Mouse (Mus musculus) layer of hippocampus, adult 11-12 months (tissue): ENCODE results near the gene Bcl11a.
A peak's percentile ranks its signal among the peaks of the same experiment; 100 is the strongest.

Experiments
- DNase-seq: peaks from one replicate; pipeline ENCODE4 v3.0.0; 2022; ENCODE audit warnings: low spot score

Gene Bcl11a

DNA sequence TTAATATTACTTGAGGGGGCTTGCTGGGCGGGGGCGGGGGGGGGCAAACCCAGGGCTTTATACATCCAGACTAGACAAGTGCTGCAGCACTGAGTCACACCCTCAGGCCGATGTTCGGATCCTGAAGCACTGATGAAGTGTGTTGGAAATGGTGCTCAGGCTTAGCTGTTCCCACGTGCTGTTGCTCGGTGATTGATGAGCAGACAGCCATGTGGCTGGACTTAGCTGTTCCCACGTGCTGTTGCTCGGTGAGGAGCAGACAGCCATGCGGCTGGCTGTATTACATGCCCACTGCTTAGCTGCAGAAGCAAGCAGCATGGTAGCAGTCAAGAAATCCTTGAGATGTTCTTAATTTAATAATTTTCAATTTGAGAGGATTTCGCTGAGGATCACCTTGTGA is 75.2 kb downstream of the Bcl11a start:
- DNase-seq: no peak

DNA sequence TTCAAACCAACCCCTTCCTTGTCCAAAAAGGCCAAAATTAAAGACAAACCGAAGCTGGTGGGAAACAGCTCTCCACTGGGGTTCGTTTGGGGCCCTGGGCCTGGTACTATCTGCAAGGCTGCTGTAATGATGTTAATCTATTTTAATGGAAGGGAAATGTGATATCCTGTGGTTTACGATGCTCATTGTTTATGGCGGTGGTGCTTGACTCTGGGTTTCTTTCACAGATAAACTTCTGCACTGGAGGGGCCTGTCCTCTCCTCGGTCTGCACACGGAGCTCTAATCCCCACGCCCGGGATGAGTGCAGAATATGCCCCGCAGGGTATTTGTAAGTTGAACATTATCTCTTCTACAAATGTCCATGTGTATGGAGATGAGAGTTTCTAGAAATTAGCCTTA is 80.2 kb downstream of the Bcl11a start:
- no peak for DNase-seq

DNA sequence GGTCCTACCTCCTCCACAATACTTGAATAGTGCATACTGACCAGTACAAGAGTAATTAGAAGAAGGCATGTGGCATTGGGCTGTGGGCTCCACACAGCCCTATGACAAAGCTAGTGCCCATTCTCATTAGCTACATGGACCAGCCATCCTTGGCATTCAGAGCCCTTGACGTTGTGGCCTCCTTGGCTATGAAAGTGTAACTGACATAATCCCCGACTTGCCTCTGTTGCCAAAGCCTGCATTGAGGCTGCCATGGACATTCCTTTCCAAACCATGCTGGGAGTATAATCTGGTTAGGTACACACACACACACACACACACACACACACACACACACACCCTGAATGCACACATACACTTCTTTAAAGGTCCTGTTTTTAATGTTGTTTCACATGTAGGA is 81.8 kb downstream of the Bcl11a start:
- no peak for DNase-seq

DNA sequence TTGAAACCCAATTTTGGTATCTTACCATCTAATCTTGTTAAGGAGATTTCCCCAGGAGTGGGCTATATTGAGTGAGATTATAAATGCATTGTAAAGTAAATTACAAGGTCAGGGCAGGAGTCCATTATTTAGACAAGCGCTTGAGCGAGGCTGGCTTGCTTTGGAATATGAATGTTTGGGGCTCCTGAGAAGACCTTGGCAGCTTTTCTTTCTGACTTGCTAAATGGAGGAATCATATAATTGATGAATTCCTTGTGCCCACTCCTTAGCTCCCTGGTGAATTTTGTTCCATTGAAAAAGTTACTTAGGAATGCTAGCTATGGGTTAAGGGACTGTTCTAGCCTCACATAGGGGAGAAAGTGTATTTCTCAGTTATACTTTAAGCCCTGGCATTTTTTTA is 83.6 kb downstream of the Bcl11a start:
- no peak for DNase-seq

DNA sequence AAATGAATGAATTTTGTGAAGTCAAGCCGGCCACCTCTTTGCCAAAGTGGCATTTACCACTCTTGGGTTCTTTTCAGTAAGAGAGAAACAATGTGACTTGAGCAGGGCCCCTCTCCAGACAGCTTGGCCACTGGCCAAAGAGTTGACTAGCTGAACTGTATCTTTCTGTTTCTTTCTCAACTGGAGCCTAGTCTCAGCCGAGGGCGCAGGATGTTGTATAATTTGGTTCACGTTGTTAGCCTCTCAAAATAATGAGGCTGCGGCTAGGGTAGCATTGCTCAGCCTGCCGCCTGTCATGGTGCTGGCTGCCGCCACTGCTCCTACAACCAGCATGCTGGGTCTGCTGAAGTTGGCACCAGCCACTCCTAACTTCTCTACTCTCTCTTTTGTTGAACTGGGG is 84.2 kb downstream of the Bcl11a start:
- DNase-seq: peak; percentile 63

DNA sequence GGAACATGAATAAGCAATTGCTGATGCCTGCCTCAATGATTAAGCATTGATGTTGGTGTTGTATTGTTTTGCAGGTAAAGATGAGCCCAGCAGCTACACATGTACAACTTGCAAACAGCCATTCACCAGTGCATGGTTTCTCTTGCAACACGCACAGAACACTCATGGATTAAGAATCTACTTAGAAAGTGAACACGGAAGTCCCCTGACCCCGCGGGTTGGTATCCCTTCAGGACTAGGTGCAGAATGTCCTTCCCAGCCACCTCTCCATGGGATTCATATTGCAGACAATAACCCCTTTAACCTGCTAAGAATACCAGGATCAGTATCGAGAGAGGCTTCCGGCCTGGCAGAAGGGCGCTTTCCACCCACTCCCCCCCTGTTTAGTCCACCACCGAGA is 85.2 kb downstream of the Bcl11a start:
- no peak for DNase-seq

DNA sequence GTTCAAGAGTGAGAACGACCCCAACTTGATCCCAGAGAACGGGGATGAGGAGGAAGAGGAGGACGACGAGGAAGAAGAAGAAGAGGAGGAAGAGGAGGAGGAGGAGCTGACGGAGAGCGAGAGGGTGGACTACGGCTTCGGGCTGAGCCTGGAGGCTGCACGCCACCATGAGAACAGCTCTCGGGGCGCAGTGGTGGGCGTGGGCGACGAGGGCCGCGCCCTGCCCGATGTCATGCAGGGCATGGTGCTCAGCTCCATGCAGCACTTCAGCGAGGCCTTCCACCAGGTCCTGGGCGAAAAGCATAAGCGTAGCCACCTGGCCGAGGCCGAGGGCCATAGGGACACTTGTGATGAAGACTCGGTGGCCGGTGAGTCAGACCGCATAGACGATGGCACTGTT is 86.2 kb downstream of the Bcl11a start:
- no peak for DNase-seq

DNA sequence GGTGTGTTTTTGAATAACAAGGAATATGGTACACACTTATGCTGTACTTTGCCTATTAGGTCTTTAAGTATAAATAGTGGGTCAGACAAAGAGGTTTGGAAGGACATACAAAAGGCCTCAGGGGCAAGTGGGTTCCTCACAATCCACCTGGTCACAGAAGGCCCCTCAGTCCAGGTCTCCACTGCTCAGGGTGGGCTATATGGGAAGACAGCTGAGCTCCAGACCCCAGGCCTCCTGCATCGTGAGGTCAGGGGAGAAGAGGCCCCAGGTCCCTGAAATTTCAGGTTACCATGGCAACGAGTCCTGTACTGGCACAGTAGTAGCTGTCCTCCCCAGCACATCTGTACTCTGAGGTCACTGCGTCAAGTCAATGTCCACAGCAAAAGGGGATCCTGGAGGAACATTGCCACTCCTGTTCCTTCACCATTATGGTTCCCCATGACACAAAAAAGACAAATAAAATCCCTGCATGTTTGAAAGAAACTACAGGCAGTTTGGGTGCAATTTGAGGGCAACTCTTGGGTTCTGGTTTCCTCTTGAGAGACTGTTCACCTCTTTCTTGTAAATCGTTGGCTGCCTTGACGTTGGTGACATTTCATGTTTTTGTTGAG is 93.9 kb downstream of the Bcl11a start:
- no peak for DNase-seq

DNA sequence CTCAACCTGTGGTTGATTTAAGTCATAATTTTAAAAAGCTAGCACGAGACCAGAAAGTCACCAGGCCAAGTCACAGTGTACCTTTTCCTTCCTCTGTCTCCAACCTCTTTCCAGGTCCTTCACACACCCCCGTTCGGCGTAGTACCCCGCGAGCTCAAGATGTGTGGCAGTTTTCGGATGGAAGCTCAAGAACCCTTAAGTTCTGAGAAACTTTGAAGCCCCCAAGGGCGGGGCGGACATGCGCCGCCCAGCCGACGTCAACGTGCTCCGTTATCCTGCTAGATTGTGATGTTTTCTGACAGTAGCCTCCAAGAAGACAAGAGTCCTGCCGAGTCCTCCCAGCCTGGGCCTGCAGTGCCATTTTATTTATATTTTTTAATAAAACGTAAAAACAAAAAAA is 94.7 kb downstream of the Bcl11a start:
- DNase-seq: no peak

DNA sequence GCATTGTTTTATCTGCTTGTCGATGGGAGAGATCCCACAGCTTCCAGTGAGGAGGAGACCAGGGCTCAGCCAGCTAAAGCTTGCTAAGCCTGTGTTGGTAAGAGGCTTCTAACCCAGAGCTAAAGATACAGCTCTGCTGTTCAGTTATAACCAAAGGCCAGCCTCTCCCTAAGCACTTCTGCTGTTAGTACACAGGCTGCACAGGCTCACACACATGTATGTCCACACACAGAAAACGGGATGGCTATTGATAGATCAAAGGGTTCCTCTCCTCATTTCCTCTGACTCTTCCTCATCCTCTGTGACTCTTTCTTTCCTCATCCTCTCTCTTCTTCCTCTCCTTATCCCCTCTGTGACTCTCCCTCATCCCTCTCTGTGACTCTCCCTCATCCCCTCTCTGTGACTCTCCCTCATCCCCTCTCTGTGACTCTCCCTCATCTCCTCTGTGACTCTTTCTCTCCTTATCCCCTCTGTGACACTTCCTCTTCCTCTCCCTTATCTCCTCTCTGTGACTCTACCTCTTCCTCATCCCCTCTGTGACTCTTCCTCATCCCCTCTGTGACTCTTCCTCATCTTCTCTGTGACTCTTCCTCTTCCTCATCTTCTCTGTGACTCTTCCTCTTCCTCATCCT is 96.4 kb downstream of the Bcl11a start:
- DNase-seq: no peak

DNA sequence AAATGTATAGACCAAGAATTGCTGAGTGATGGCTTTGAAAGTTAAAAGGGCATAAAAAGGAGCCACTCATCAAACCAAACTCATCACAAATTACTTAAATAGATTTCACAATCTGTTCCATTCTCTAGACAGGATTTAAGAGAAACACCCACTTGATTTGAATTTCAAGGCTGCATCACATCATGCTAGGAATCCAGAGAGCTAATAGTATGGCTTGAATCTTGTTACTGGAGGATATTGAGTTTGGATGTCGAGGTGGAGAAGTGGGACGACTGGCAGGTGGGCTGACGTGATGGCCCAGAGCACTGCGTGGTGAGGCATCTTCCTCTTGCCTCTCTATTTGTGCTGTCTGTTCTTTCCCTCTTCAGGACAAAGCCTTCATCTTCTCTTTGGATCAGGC is 99.6 kb downstream of the Bcl11a start:
- DNase-seq: no peak

DNA sequence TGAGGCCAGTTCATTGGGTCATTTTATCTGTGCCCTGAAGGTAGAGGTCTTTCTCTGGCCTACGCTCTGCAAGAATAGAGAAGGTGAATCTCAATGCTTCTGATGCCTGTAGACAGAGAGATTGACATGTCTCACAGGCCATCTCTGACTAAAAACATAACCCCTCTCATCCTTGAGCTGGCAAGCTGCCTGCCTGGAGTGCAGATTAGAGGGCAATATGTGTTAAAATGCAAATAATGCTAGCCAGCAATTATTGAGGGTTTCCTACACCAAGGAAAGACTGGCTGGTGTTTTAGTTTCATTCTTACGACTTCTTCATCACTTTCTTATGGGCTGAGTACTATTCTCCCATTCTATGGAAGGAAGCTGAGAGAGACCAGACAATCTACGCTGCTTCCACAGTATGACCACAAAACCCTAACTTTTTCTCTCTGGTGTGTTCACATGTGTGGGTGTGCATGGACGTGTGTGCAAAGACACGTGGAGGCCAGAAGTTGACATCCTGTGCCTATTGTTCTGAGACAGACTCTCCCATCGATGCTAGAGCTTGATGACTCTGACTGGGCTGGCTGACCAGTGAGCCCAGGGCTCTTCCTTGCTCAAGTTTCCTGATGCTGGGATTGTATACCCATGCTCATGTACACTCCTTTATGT is 101.1 kb downstream of the Bcl11a start:
- DNase-seq: no peak

DNA sequence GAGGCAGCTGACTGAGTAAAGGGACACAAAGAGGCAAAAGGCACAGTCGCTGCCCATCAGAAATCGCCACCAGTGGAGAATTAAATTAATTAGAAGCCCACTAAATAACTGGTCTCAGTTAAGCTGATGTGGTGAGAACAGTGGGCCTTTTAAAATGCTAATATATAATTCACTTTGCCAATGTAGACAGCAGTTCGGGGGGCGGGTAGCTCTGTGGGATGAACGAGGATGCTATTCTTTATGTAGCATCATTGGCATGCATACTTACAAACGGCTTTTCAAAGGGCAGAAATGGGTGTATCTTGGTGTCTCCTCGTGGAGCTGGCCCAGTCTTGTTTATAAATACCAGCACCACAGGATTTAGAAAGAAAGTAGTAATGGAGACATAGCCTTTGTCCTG is 102.2 kb downstream of the Bcl11a start:
- DNase-seq: peak; percentile 47

DNA sequence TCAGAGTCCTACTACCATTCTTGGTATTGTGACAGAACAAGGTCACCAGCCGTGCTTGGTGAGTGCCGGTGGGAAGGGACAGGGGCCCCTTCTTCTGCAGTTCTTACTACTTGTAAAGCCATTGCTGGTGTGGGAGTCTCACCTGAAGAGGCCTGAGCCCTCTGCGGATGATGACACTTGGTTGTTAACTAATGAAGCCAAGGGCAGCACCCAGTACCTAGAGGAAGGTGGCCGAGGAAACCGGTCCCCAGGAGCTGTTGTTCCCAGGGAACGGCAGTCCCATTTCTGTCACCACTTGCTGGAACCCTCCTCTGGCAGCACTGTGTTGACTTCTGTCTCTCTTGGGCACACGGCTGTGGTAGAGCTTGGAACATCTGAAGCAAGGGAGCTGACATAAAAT is 105.6 kb downstream of the Bcl11a start:
- no peak for DNase-seq

DNA sequence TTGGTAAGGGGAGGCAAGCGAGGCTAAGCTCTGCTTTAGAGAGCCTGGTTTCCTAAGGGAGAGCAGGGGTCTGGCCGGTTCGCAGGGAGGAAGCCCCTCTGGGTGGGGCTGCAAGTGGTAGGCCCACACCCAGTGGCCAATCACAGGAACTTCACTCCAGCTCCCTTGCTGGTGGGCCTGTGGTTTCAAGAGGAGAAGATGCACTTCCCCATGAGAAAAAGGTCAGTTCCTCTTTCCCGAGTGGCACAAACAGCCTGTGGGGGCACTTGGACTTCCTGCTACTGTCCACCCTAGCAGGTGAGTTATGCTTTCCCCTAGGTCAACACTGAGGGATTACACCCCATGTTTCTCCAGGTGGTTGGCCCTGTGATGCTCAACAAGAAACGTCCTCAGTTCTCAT is 107.1 kb downstream of the Bcl11a start:
- no peak for DNase-seq

DNA sequence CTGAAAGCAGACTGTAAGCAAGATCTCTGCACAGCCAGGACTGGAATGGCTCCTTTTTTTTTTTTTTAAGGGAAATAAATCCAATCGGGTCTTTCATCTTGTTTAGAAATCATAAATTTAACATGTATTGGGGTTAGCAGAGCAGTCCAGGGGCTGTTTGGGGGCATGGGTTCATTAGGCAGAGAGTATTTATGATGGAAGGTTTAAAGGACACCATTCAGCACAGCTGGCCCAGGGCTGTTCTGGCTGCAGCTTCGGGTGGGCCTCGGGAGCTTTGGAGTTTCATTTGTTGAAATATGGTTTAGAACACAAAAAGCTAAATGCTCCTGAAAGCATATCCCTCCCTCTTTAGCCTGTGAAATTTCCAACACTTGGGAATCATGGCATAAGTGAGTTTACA is 112.6 kb downstream of the Bcl11a start:
- no peak for DNase-seq

DNA sequence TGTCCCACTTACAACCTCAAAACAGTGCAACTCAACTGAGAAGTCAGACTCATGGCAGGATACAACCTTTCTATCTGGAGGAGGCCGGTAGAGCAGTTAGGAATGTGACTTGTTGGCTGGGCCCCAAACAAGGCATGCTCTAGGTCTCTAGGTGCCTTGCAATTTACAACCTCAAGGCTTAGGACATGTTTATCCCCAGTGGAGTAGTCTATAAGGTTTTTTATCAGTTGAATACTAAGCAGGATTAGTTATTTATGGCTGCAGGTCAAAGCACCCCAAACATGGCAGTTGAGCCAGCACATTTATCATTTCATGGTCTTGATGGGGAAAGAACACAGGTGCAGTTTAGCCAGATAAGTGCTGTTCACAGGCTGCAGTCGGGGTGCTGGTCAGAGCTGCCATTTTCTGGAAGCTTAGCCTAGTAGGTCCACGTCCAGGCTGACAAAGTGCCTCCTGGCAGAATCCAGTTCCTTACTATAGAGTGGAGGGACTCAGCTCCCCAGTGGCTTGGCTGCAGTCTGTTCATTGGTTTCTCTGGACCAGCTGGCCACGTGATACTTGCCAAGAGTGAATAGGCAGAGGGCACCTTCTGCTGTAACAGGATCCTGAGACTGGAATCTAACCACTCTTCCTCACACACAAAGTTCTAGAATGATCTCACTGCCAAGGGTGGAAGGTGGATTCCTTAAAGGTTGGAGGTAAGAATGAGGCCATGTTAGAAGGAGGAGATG is 118.8 kb downstream of the Bcl11a start:
- no peak for DNase-seq

DNA sequence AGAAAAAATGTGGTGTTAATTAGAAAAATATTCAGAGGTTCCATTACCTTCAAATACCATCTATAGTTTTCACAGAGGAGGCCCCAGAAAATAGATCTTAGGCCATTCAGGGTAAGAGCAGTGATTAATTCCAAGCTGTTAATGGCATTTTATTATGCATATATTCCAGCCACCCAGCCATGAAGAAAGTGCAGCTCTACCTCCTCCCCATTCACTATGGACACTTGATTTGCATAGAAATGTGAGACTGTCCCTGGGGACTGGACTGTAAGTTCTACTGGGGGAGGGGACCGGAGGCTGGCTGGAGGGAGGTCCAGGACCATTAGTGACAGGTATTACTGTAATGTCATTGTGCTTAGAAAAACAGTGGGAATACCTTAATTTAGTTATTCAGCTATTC is 119.6 kb downstream of the Bcl11a start:
- no peak for DNase-seq

DNA sequence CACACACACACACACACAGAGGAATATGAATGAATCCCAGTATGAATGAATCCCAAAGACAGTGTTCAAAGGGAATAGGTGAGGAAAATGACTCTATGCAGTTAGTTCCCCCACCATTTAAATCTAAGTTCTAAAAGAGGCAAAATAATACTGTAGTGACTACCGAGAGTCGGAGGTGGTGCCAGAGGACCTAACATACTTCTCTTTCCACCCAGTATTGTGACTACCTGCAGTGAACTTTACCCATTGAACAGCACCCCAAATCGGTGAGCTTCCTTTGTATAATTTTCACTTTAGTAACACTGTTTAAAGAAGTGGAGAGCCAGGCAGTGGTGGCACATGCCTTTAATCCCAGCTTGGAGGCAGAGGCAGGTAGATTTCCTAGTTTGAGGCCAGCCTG is 121.7 kb downstream of the Bcl11a start:
- no peak for DNase-seq

DNA sequence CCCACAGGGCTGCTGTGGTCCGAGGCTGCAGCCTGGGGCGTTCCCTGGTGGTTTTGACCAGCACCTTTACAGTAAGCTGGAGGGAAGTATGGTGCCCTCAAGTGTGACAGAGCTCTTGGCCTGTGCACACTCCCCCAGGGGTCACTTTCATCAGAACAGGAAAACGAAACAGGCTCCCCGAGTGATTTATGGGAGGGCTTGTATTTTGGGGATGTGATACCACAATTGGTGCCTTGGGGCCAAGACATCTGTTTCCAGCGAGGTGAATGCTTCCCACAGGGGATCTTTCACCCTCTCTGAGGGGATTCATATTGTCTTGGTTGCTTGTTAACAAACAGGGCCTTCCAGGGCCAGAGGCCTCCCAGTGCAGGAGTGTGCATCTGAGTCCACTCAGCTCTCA is 122.5 kb downstream of the Bcl11a start:
- DNase-seq: no peak

DNA sequence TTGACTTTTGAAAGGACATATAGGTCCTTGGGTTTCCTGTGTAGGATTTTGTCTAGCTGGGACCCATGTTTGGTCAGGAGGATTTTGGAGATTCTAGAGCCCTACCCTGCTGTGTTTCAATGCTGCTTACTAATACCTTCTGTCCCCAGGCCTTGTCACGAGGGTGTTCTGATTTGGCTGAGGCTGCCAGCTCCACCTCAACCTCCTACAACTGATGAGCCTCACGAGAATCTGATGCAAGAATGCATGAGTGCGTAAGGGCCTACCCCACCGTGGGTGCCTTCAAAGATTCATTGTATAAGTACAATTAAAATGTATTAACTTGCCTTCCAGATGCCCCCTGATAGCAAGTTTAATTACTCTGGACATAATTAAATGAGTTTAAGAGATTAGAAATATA is 123.4 kb downstream of the Bcl11a start:
- DNase-seq: no peak

DNA sequence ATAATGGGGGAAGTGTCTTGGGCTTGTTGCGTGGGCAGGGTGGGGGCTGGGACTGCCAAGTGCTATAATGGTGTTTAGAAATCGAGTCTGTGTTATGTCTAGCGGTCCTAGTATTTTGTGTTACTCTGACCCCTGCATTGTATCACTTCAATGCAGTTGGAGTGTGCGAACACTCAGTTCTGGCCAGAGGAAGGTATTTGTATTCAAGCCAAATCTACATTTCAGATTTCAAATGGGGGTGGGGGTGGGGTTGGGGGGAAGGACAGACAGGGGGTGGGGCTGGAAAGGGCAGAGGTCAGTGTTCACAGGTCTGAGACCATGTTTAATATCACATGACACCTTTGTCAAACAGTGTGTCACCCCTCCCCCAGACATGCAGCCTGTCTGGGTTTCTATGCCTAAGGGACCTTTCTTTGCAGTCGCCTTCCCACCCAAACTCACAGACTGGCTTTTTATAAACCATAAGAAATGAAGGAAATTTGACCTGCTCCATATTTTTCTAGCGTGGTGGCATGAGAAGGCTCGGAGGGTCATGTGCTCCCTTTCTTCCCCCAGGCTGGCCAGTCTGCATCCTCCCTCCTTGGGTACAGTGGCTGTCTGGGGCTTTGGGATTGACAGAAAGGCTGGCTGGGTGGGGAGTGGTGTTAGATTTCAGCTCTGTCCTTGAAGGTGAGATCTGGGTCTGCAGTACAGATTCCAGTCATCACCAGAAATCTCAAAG is 124.9 kb downstream of the Bcl11a start:
- no peak for DNase-seq

DNA sequence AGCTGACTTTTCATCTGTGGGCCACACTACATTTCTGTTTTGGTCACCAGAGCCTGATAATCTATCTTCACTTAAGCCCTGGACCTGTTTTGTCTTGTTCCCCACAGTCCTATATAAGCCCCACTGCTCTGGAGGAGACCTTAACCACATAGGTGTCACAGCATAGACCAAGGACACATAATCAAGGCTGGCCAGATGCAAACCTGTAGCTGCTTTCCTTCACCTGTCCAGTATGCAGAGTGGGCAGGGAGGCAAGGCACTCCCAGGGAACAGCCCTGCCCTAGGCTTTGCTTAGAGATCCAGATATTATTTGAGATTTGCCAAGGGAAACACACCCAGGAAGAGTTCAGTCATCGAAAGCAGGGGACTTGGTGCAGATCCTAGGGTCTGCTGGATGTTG is 125.6 kb downstream of the Bcl11a start:
- DNase-seq: no peak
